Mouse (Mus musculus): Measurements from ENCODE around the gene Tmed3. TPM values are rescaled to one million over a fixed set of nuclear protein-coding genes. Genes with fewer than 3 reads are reported as not detected.

Gene Tmed3
- total RNA-seq, 2 experiments from 2014 or later: 25.9 to 28.2 TPM

Other genes starting within 250 kb of the Tmed3 start
- gene Minar1, start 81.9 kb downstream of the Tmed3 start, total RNA-seq (2021): 1 to 10 TPM; 2.7 to 2.8 TPM
- 1 to 10 TPM; 1.0 to 1.4 TPM for gene Ankrd34c, start 33.4 kb upstream of the Tmed3 start, total RNA-seq (2021)
- gene Rasgrf1, start 204.8 kb upstream of the Tmed3 start, total RNA-seq (2021): 100 to 1,000 TPM; 434 to 445 TPM